Mouse (Mus musculus) forebrain, postnatal 0 days (tissue): ENCODE results near the gene Gimap1. TPM values are rescaled to one million over a fixed set of nuclear protein-coding genes. Genes with fewer than 3 reads are reported as not detected.

Experiments used
- ATAC-seq: fragments of 200-750 bp; cut with Nextera tagmentation; 2 replicates; pipeline ENCODE4 v1.8.0; 2017; ENCODE audit warnings: mild to moderate bottlenecking, moderate library complexity
- DNase-seq: peaks from one replicate; pipeline ENCODE4 v3.0.0-alpha.2; 2015
- H3K27ac ChIP-seq: fragments of 300-500 bp; sonication (generic); 2 replicates; pipeline ENCODE4 v1.5.1; 2014; ENCODE audit warnings: low read depth, mild to moderate bottlenecking, antibody characterized with exemption, low read length, moderate library complexity, mixed read lengths
- H3K27me3 ChIP-seq: fragments of 300-500 bp; sonication (generic); 2 replicates; pipeline ENCODE4 v1.6.1; 2014; ENCODE audit warnings: mild to moderate bottlenecking, low read length, mixed read lengths; ENCODE audit not compliant: insufficient read depth
- H3K36me3 ChIP-seq: fragments of 300-500 bp; sonication (generic); 2 replicates; pipeline ENCODE4 v1.6.1; 2014; ENCODE audit warnings: mild to moderate bottlenecking, moderate library complexity; ENCODE audit not compliant: insufficient read depth
- H3K4me1 ChIP-seq: fragments of 300-500 bp; sonication (generic); 2 replicates; pipeline ENCODE4 v1.6.1; 2014; ENCODE audit warnings: antibody characterized with exemption; ENCODE audit not compliant: insufficient read depth
- H3K4me2 ChIP-seq: fragments of 300-500 bp; sonication (generic); 2 replicates; pipeline ENCODE4 v1.6.1; 2014; ENCODE audit warnings: low read depth, mild to moderate bottlenecking, moderate library complexity
- H3K4me3 ChIP-seq: fragments of 300-500 bp; sonication (generic); 2 replicates; pipeline ENCODE4 v1.5.1; 2014; ENCODE audit warnings: low read depth, low read length, mixed read lengths
- H3K9ac ChIP-seq: fragments of 300-500 bp; sonication (generic); 2 replicates; pipeline ENCODE4 v1.6.1; 2014; ENCODE audit warnings: mild to moderate bottlenecking
- H3K9me3 ChIP-seq: fragments of 300-500 bp; sonication (generic); 2 replicates; pipeline ENCODE4 v1.6.1; 2016; ENCODE audit warnings: low read length
- CTCF ChIP-seq: sonication (generic); IDR thresholded peaks from 2 replicates; pipeline ENCODE4 v1.5.1; 2016; ENCODE audit warnings: antibody characterized with exemption, control low read depth, low read depth
- WGBS: fragments of 180-500 bp; shearing (Covaris S2); extraction: QIAGEN DNeasy Blood & Tissue Kit; methylation state at CpG from one replicate; pipeline ENCODE4 v1.1.7; 2014; 5-methylcytosine and 5-hydroxymethylcytosine counted together
- polyA plus RNA-seq: library from polyadenylated mRNA; unstranded; fragments of >200 nt; fragmentation: Nextera tagmentation; extraction: Ambion mirVana; gene quantifications from 2 replicates; pipeline ENCODE4 v1.2.1, GENCODE M21; 2015
- total RNA-seq: library from RNA; depleted of rRNA; stranded (reverse); fragments of >200 nt; gene quantifications from 2 replicates; pipeline ENCODE4 v1.2.3, GENCODE M21; 2014

Gene Gimap1
- total and polyA plus RNA-seq, 2 experiments from 2014 or later: 1.3 to 3.8 TPM

GRCm38 (mm10) chr6:48745959-48746889, 7.4 kb downstream of the Gimap1 start, which contains the start of gene Gimap5:
Gene Gimap5, plus strand, starts transcription at chr6:48746197.
- ATAC-seq (no peak), DNase-seq (peak; percentile 27)
- Histone ChIP-seq H3K27ac (no peak within 1 kb of the TSS), H3K9ac (no peak within 1 kb of the TSS), H3K4me3 (no peak within 1 kb of the TSS), H3K4me1 (no peaks in the 10 kb centered on the region), H3K9me3 (no peaks in the 10 kb centered on the region), H3K4me2 (no peak within 1 kb of the TSS; the same call in 1 of the 2 replicates), H3K36me3 (no peaks in the 10 kb centered on the region), H3K27me3 (peaks cover 14% of the 10 kb centered on the region)
- 40% methylated on average over 16 of the region's 16 CpGs for WGBS
- TF ChIP-seq CTCF: peak; percentile 58

GRCm38 (mm10) chr6:48747091-48747966, 8.5 kb downstream of the Gimap1 start:
- ATAC-seq (no peak), DNase-seq (no peak)
- H3K27ac ChIP-seq: no peak overlapping the region
- 0 out of 2 replicates have a peak, but pooled peaks cover 3% of the 10 kb centered on the region for H3K27me3 ChIP-seq
- no peak overlapping the region for H3K4me3 ChIP-seq
- H3K9ac ChIP-seq: no peak overlapping the region
- 83% methylated on average over 7 of the region's 7 CpGs for WGBS
- TF ChIP-seq CTCF: no peak
- H3K4me2 ChIP-seq: no peak overlapping the region
- no peaks in the 10 kb centered on the region for H3K4me1 ChIP-seq
- no peaks in the 10 kb centered on the region for H3K9me3 ChIP-seq
- H3K36me3 ChIP-seq: no peaks in the 10 kb centered on the region

DNA sequence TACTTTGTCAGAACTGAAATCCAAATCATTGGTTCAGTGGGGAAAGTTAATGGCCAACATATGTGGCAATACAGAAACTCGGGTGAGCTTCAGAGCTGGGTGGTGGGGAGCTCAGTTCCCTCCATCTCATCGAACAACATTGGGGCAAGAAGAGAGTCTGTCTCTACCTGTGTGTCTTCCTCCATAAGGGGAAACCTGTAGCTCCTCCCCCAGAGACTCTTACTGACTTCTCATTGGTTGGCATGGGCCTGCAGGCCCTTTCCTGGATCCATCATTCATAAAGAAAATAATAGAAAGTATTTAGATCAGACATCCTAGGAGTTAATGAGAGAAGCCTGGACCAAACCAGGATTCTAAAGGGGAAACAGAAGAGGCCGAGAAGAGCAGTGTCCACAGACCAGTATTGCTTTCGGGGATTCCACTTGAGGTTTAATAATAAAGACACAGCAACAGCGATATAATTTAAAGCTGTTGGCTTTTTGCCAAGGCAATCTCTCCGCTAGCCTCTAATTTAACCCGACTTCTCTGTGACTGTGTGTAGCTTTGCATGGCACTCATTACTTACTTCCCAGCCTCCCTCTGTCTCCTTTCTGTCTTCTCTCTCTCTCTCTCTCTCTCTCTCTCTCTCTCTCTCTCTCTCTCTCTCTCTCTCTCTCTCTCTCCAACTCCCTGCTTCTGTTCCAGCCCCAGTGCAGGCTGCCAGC, 24.9 kb downstream of the Gimap1 start:
- Histone ChIP-seq H3K4me1 (no peaks in the 10 kb centered on the region), H3K4me3 (no peak overlapping the region), H3K27ac (no peak overlapping the region), H3K36me3 (no peaks in the 10 kb centered on the region), H3K27me3 (no peaks in the 10 kb centered on the region), H3K9ac (no peak overlapping the region), H3K9me3 (no peaks in the 10 kb centered on the region), H3K4me2 (no peak overlapping the region)
- DNase-seq (no peak), ATAC-seq (no peak)
- 63% methylated on average over 7 of the region's 7 CpGs for WGBS
- TF ChIP-seq CTCF: no peak

DNA sequence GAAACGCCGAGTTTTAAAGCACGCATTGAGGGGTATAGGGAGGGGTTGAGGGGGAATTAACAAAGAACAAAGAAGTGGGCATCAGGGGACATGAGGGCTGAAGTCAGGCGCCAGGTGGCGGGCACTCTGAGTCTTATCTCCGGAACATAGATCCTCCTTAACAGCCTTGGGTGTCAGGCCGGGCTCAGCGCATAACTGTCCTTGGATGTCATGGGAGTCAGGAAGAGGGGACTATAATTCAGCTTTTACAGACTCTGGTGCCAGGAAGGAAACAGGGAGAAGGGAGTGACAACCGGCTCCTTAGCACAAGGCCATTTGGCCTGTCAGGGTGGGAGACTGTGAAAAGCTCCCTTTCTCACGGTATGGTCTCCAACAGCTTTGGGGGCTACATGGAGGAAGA, 25.6 kb downstream of the Gimap1 start:
- H3K27ac ChIP-seq: no peak overlapping the region
- WGBS: 93% methylated on average over 10 of the region's 10 CpGs
- no peak overlapping the region for H3K9ac ChIP-seq
- H3K36me3 ChIP-seq: no peaks in the 10 kb centered on the region
- no peak for DNase-seq
- no peak overlapping the region for H3K4me2 ChIP-seq
- H3K4me1 ChIP-seq: no peaks in the 10 kb centered on the region
- TF ChIP-seq CTCF: no peak
- no peaks in the 10 kb centered on the region for H3K9me3 ChIP-seq
- no peak overlapping the region for H3K4me3 ChIP-seq
- H3K27me3 ChIP-seq: no peaks in the 10 kb centered on the region
- no peak for ATAC-seq

GRCm38 (mm10) chr6:48768178-48768869, 29.5 kb downstream of the Gimap1 start:
- no peaks in the 10 kb centered on the region for H3K27me3 ChIP-seq
- H3K36me3 ChIP-seq: no peaks in the 10 kb centered on the region
- no peak overlapping the region for H3K4me2 ChIP-seq
- H3K27ac ChIP-seq: no peak overlapping the region
- no peaks in the 10 kb centered on the region for H3K4me1 ChIP-seq
- ATAC-seq: no peak
- H3K4me3 ChIP-seq: no peak overlapping the region
- TF ChIP-seq CTCF: no peak
- no peak for DNase-seq
- no peaks in the 10 kb centered on the region for H3K9me3 ChIP-seq
- H3K9ac ChIP-seq: no peak overlapping the region
- WGBS: 75% methylated on average over 9 of the region's 9 CpGs

- no peaks in the 10 kb centered on the region for H3K27me3 ChIP-seq
- TF ChIP-seq CTCF: no peak
- no peaks in the 10 kb centered on the region for H3K36me3 ChIP-seq
- ATAC-seq: no peak
- no peak overlapping the region for H3K9ac ChIP-seq
- H3K4me3 ChIP-seq: no peak overlapping the region
- no peaks in the 10 kb centered on the region for H3K9me3 ChIP-seq
- H3K4me2 ChIP-seq: no peak overlapping the region
- WGBS: 91% methylated on average over 3 of the region's 3 CpGs
- no peak for DNase-seq
- no peak overlapping the region for H3K27ac ChIP-seq
- H3K4me1 ChIP-seq: no peaks in the 10 kb centered on the region
These were observed 30.1 kb downstream of the Gimap1 start for GRCm38 (mm10) chr6:48768933-48769332.
